Mouse (Mus musculus) forebrain, embryonic 11.5 days (tissue): ENCODE measurements around the gene Ppp1ca. TPM values are rescaled to one million over a fixed set of nuclear protein-coding genes. Genes with fewer than 3 reads are reported as not detected.

Source experiments
- ATAC-seq: fragments of 200-750 bp; cut with Nextera tagmentation; replicated peaks from 2 replicates; pipeline ENCODE4 v1.8.0; 2017; ENCODE audit warnings: moderate TSS enrichment; ENCODE audit not compliant: low FRiP score
- DNase-seq: peaks from one replicate; pipeline ENCODE4 v3.0.0-alpha.2; 2017; ENCODE audit warnings: low spot score
- H3K27ac ChIP-seq: fragments of 300-500 bp; sonication (generic); 2 replicates; pipeline ENCODE4 v1.5.1; 2014; ENCODE audit warnings: low read depth, low read length
- H3K27me3 ChIP-seq: fragments of 300-500 bp; sonication (generic); 2 replicates; pipeline ENCODE4 v1.6.1; 2014; ENCODE audit warnings: mild to moderate bottlenecking, low read length, mixed read lengths; ENCODE audit not compliant: control insufficient read depth, insufficient read depth
- H3K36me3 ChIP-seq: fragments of 300-500 bp; sonication (generic); 2 replicates; pipeline ENCODE4 v1.6.1; 2014; ENCODE audit warnings: mild to moderate bottlenecking, low read length, moderate library complexity, mixed read lengths; ENCODE audit not compliant: control insufficient read depth, insufficient read depth
- H3K4me1 ChIP-seq: fragments of 300-500 bp; sonication (generic); replicated peaks from 2 replicates; pipeline ENCODE4 v1.6.1; 2014; ENCODE audit warnings: low read length, mixed read lengths; ENCODE audit not compliant: control insufficient read depth, insufficient read depth
- H3K4me2 ChIP-seq: fragments of 300-500 bp; sonication (generic); 2 replicates; pipeline ENCODE4 v1.6.1; 2014; ENCODE audit warnings: low read depth, mild to moderate bottlenecking, low read length, moderate library complexity, mixed read lengths; ENCODE audit not compliant: severe bottlenecking
- H3K4me3 ChIP-seq: fragments of 300-500 bp; sonication (generic); 2 replicates; pipeline ENCODE4 v1.5.1; 2014; ENCODE audit warnings: low read depth, low read length
- H3K9ac ChIP-seq: fragments of 300-500 bp; sonication (generic); 2 replicates; pipeline ENCODE4 v1.6.1; 2014; ENCODE audit warnings: low read length
- H3K9me3 ChIP-seq: fragments of 300-500 bp; sonication (generic); 2 replicates; pipeline ENCODE4 v1.6.1; 2016; ENCODE audit warnings: low read length, mixed read lengths; ENCODE audit not compliant: control insufficient read depth
- WGBS: fragments of 180-500 bp; shearing (Covaris S2); extraction: QIAGEN DNeasy Blood & Tissue Kit; methylation state at CpG from one replicate; pipeline ENCODE4 v1.1.7; 2014; 5-methylcytosine and 5-hydroxymethylcytosine counted together
- polyA plus RNA-seq: library from polyadenylated mRNA; unstranded; fragments of >200 nt; fragmentation: Nextera tagmentation; extraction: Ambion mirVana; gene quantifications from 2 replicates; pipeline ENCODE4 v1.2.1, GENCODE M21; 2014

The Ppp1ca gene
- polyA plus RNA-seq, 1 experiment from 2014 or later = 856 TPM

DNA sequence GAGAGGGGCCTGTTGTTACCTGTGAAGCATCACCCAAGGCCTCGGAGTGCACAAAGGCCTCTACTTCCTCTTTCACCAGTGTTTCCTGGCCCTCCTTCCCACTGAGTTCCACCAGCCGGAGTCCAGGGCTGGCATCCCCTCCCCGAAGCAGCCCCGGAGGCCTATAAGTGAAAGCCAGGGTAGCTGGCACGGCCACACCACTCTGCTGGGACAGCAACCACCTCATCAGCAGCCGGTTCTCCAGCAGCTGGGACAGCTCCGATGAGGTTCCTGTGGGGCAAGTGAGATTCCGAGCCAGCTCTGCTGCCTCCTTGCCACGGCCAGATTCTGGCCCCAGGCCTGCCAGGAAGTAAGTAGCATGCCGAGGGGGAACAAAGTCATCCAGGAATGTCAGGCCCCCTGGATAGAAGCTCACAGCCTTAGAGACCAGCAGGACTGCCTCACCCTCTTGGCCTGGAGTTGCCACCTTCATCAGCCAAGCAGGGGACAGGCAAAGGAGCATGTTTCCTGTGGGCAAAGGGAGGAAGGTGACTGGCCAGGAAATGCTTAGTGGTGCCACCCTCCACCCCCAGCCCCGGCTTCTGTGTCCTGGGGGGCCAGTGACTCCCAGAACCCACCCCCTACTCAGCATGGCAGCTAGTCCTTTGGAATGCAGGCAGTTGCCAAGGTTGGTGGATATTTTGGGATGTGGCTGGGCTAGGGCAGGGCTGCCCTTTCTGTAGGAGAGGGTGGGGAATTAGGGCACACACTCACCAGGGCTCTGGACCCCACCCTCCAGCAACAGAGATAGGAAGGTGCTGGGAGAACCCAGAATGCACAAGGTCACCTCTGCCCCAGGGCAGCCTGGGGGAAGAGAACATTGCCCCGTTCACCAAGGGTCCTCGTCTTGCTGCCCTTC is 20.2 kb upstream of the Ppp1ca start:
- no peak overlapping the region for H3K4me3 ChIP-seq
- DNase-seq = no peak
- no peaks in the 10 kb centered on the region for H3K27me3 ChIP-seq
- 68% methylated on average over 13 of the region's 13 CpGs for WGBS
- H3K9me3 ChIP-seq = no peaks in the 10 kb centered on the region
- H3K4me1 ChIP-seq = peaks cover 15% of the 10 kb centered on the region
- no peak overlapping the region for H3K27ac ChIP-seq
- H3K36me3 ChIP-seq = no peaks in the 10 kb centered on the region
- H3K9ac ChIP-seq = no peak overlapping the region
- no peak overlapping the region for H3K4me2 ChIP-seq
- no peak for ATAC-seq

DNA sequence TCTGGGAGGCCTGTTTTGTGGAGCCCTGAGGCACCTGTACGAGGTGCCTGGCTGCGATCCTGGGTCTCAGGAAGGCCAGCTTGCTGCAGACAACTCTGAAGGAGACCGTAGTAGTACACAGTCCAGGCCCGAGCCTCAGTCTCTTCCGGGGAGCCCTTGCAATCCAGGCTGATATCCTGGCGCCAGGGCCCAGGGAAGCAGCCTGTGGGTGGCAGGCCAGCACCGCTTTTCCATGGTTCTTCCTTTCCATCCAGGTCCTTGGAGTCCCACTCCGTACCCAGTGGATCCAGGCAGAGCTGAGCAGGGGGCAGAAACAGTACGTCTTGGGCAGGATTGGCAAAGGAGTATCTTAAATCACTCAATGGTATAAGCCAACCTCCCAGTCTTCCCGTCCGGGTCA is 18.9 kb upstream of the Ppp1ca start:
- no peak overlapping the region for H3K27ac ChIP-seq
- H3K4me1 ChIP-seq = peaks cover 15% of the 10 kb centered on the region
- no peaks in the 10 kb centered on the region for H3K36me3 ChIP-seq
- no peak overlapping the region for H3K9ac ChIP-seq
- ATAC-seq (no peak), DNase-seq (no peak)
- no peaks in the 10 kb centered on the region for H3K9me3 ChIP-seq
- H3K27me3 ChIP-seq = no peaks in the 10 kb centered on the region
- 61% methylated on average over 11 of the region's 11 CpGs for WGBS
- no peak overlapping the region for H3K4me2 ChIP-seq
- no peak overlapping the region for H3K4me3 ChIP-seq

DNA sequence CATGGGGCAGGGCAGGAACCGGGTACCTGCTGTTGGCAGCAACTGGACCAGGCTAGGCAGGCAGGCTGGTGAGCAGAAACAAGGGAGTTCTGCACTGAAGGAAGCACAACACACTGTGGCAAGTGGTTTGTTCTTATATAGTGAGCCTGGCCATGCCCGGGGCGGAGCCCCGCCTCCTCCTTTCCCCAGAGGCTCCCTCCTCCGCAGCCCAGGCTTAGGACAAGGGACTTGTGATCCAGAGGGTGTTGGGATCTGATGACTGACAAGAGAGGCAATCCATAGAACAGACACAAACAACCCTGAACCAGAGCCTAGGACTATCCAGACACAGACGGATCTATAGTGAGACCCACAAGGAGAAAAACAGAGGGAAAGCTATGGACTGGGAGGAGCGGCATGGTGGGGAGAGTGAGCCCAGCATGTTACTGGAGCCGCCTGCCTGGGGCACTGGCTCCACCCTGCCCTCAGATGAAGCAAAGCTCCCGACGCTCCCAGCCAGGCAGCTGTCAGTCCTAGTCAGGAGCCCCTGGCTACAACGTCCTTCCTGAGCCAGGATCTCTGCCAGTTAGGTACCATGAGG is 16.4 kb upstream of the Ppp1ca start, which contains the start of gene Carns1:
Carns1 (minus strand) TSS at position 112 of the 580 bp plus-strand sequence.
- no peaks in the 10 kb centered on the region for H3K36me3 ChIP-seq
- peaks cover 9% of the 10 kb centered on the region; the same call in 1 of the 2 replicates for H3K4me1 ChIP-seq
- no peak for DNase-seq
- H3K27me3 ChIP-seq = no peaks in the 10 kb centered on the region
- no peaks in the 10 kb centered on the region for H3K9me3 ChIP-seq
- WGBS = 4% methylated on average over 11 of the region's 11 CpGs
- H3K27ac ChIP-seq = no peak within 1 kb of the TSS
- peak within 1 kb of the TSS; percentile 52 for H3K9ac ChIP-seq
- no peak within 1 kb of the TSS for H3K4me3 ChIP-seq
- H3K4me2 ChIP-seq = peak within 1 kb of the TSS; percentile 36
- 0 out of 2 replicates have a peak, but pooled peaks have one; percentile 39 for ATAC-seq

DNA sequence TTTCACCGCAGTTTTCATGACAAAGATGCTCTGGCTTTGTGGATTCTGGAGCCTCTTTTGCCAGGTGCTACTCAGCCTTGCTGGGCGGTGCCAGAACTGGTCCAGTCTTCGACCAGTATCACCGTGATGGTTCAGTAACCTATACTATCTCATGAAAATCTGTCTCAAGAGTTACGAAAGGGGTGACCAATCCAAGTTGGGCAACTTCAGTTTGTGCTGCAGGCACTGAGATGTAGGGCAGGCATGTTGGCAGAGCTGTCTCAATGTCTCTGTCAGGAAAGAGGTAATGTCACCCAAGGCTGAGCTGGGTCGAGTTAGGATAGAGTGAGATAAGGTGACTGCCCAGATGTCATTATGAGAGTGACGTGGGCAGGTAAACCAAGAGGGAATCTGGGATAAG is 11.5 kb upstream of the Ppp1ca start:
- DNase-seq = no peak

DNA sequence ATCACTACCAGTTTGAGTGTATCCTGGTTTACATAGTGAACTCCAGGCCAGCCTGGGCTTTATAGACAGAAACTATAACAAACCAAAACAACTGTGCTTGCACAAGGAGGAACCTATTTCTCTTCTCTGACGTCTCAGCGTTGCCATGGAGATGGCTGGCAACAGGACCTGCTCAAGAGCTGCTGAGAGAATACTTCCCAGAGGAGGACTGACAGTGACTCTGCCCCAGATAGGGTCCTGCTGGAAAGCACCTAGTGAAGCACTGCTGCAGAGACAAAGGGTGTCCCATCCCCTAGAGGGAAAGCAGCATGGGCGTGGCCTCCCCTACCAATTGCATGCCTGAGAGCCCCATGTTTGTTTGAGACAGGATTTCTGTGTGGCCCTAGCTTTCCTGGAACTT is 10.0 kb upstream of the Ppp1ca start:
- WGBS = 43% methylated on average over 3 of the region's 3 CpGs
- ATAC-seq (no peak), DNase-seq (no peak)
- H3K9ac ChIP-seq = no peak overlapping the region
- no peak overlapping the region for H3K4me2 ChIP-seq
- H3K36me3 ChIP-seq = no peaks in the 10 kb centered on the region
- no peak overlapping the region for H3K27ac ChIP-seq
- no peak overlapping the region for H3K4me3 ChIP-seq
- no peaks in the 10 kb centered on the region for H3K4me1 ChIP-seq
- H3K27me3 ChIP-seq = no peaks in the 10 kb centered on the region
- H3K9me3 ChIP-seq = no peaks in the 10 kb centered on the region

More for the DNA sequence above, 11.5 kb upstream of the Ppp1ca start:
- Histone ChIP-seq H3K9me3 (no peaks in the 10 kb centered on the region), H3K27ac (no peak overlapping the region), H3K9ac (no peak overlapping the region), H3K4me2 (no peak overlapping the region), H3K36me3 (no peaks in the 10 kb centered on the region), H3K27me3 (no peaks in the 10 kb centered on the region), H3K4me1 (peaks cover 6% of the 10 kb centered on the region; the same call in 1 of the 2 replicates), H3K4me3 (no peak overlapping the region)
- WGBS = 90% methylated on average over 7 of the region's 7 CpGs
- no peak for ATAC-seq

DNA sequence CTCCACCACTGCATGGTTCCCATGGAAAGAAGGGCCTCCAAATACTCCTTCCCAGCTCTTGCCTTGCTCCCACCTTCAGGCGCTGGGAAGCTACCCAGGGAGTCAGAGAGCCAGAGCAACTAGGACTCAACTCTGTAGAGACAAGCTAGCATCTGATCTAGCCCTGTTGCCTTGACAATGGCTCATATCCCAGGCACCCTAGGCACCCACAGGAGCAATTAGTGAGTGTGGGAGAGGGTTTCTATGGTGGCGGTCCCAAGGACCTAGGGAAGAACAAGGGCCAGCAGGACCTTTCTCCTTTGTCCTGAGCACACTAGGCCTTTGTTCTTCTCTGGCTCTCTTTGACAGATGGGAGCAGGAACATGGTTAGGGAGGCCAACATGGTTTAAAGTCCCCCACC is 8.2 kb upstream of the Ppp1ca start:
- H3K4me2 ChIP-seq = no peak overlapping the region
- H3K4me3 ChIP-seq = no peak overlapping the region
- ATAC-seq = no peak
- no peaks in the 10 kb centered on the region for H3K36me3 ChIP-seq
- H3K27ac ChIP-seq = no peak overlapping the region
- 74% methylated on average over 2 of the region's 2 CpGs for WGBS
- no peaks in the 10 kb centered on the region for H3K4me1 ChIP-seq
- DNase-seq = no peak
- H3K9ac ChIP-seq = no peak overlapping the region
- H3K9me3 ChIP-seq = no peaks in the 10 kb centered on the region
- no peaks in the 10 kb centered on the region for H3K27me3 ChIP-seq

DNA sequence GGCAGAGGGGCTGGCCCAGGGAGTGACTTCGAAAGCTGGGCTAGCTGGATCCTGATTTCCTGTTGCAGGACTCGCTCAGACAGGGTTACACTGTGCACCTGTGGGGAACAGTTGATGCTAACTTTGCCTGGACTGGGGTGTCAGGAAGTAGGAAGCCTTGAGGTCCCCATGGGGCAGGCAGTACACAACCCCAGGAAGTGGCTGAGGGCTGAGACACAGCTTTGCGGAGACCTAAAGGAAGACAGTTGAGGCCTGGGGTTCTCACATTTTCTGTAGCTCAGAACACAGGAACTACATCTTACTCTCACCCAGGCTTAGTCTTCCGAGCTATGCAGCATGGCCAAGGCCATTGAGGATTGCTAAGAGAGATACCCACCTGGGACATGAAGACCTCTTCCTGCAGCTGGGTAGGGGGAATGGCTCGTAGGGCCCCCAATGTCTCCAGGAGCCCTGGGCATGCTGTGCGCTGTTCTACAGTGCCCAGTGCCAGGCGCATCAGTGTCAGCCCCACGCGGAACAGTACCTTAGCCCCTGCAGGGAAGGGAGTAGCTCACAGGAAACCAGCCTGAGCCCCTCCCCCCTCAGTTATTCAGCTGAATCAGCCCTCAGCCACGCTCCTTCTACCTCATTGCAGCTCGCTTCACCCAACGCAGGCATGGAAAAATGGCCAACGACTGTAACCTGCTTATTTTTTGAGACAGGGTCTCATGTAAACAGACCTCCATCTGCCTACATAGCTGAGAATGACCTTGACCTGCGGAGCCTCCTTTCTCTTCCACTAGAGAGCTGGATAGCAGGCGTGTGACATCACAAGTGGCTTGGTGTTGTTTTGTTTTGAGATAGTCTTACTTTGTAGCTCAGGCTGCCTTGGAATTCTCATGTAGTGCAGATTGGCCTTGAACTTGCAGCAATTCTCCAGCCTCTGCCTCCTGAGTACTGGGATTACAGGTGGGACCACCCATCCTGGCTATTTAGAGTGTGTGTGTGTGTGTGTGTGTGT is 6.6 kb upstream of the Ppp1ca start:
- Histone ChIP-seq H3K27me3 (no peaks in the 10 kb centered on the region), H3K4me2 (no peak overlapping the region), H3K9ac (no peak overlapping the region), H3K4me1 (no peaks in the 10 kb centered on the region), H3K36me3 (no peaks in the 10 kb centered on the region), H3K9me3 (no peaks in the 10 kb centered on the region), H3K4me3 (no peak overlapping the region), H3K27ac (no peak overlapping the region)
- ATAC-seq (no peak), DNase-seq (no peak)
- 64% methylated on average over 15 of the region's 15 CpGs for WGBS

DNA sequence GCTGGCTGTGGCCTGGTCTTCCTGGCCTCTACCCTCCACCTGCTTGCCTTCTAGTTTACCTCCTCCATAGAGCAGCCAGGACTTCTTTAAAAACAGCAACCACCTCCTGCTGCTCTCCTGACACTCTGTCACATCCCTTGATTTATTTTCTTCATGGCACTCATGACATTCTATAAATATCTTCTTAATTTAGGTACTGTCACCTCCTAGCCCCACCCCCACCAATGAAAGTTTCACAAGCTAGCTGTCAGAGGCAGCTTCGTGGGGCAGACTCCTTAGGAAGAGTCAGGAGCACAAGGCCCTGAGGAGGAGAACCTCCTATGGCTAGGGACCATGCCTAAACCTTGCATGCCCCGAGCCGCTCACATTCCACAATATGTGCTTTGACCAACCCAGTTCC is 4.6 kb upstream of the Ppp1ca start:
- no peak overlapping the region for H3K4me2 ChIP-seq
- H3K27me3 ChIP-seq = no peaks in the 10 kb centered on the region
- 74% methylated on average over 3 of the region's 3 CpGs for WGBS
- no peak for ATAC-seq
- H3K9ac ChIP-seq = no peak overlapping the region
- no peaks in the 10 kb centered on the region for H3K36me3 ChIP-seq
- no peak overlapping the region for H3K27ac ChIP-seq
- no peak for DNase-seq
- no peaks in the 10 kb centered on the region for H3K9me3 ChIP-seq
- H3K4me1 ChIP-seq = 0 out of 2 replicates have a peak, but pooled peaks cover 2% of the 10 kb centered on the region
- H3K4me3 ChIP-seq = no peak overlapping the region
